Mouse (Mus musculus) lung, adult 2 months (tissue): ENCODE results near the gene Pygo2. TPM values are rescaled to one million over a fixed set of nuclear protein-coding genes. Genes with fewer than 3 reads are reported as not detected.

Experiments
- DNase-seq: peaks from one replicate; pipeline ENCODE4 v3.0.0; 2022
- H3K4me1 ChIP-seq: fragments of 200-500 bp; 2 replicates; pipeline ENCODE4 v1.6.1; 2011; ENCODE audit warnings: low read length; ENCODE audit not compliant: control insufficient read depth, insufficient read depth
- H3K4me3 ChIP-seq: fragments of 200-500 bp; replicated peaks from 2 replicates; pipeline ENCODE3; 2011; ENCODE audit warnings: low read depth, mild to moderate bottlenecking, control low read depth, low read length; ENCODE audit errors: extremely low read depth
- CTCF ChIP-seq: fragments of 200-500 bp; IDR thresholded peaks from 2 replicates; pipeline ENCODE4 v1.5.1; 2011; ENCODE audit warnings: mild to moderate bottlenecking, low read length, control low read depth; ENCODE audit not compliant: insufficient read depth
- POLR2A ChIP-seq: fragments of 200-500 bp; IDR thresholded peaks from 2 replicates; pipeline ENCODE4 v1.6.1; 2011; ENCODE audit warnings: low read depth, mild to moderate bottlenecking, control low read depth, low read length, borderline replicate concordance; ENCODE audit errors: extremely low read depth
- WGBS: fragments of 180-500 bp; shearing (Covaris S2); methylation state at CpG from one replicate; pipeline ENCODE4 v1.1.7; 2018; 5-methylcytosine and 5-hydroxymethylcytosine counted together
- polyA plus RNA-seq: library from polyadenylated mRNA; depleted of rRNA; stranded (reverse); fragments of >200 nt; gene quantifications from 2 replicates; pipeline ENCODE4 v1.2.3, GENCODE M21; 2012

Gene Pygo2
- polyA plus RNA-seq, 1 experiment: 60.6 TPM

GRCm38 (mm10) chr3:89386438-89387420 lies 43.3 kb upstream of the Pygo2 start:
- WGBS: 62% methylated on average over 17 of the region's 17 CpGs

GRCm38 (mm10) chr3:89387632-89388031 lies 42.4 kb upstream of the Pygo2 start:
- peak; percentile 43 for DNase-seq
- Histone ChIP-seq H3K4me3 (peak overlapping the region; percentile 22), H3K4me1 (peaks cover 24% of the 10 kb centered on the region)
- WGBS: 65% methylated on average over 11 of the region's 11 CpGs
- no peak for TF ChIP-seq CTCF
- no peak for TF ChIP-seq POLR2A

More at GRCm38 (mm10) chr3:89386438-89387420, 43.3 kb upstream of the Pygo2 start:
- Histone ChIP-seq H3K4me1 (peaks cover 24% of the 10 kb centered on the region), H3K4me3 (peak overlapping the region; percentile 23)
- peak; percentile 13 for DNase-seq
- TF ChIP-seq CTCF: no peak
- no peak for TF ChIP-seq POLR2A

GRCm38 (mm10) chr3:89388134-89388881 lies 41.7 kb upstream of the Pygo2 start:
- peak; percentile 25 for DNase-seq
- no peak overlapping the region for H3K4me3 ChIP-seq
- 57% methylated on average over 11 of the region's 11 CpGs for WGBS

GRCm38 (mm10) chr3:89388901-89389740 lies 40.9 kb upstream of the Pygo2 start:
- no peak overlapping the region for H3K4me3 ChIP-seq
- no peak for TF ChIP-seq CTCF
- no peak for TF ChIP-seq POLR2A
- WGBS: 39% methylated on average over 6 of the region's 6 CpGs
- DNase-seq: no peak
- H3K4me1 ChIP-seq: peaks cover 22% of the 10 kb centered on the region

More at GRCm38 (mm10) chr3:89388134-89388881, 41.7 kb upstream of the Pygo2 start:
- H3K4me1 ChIP-seq: peaks cover 24% of the 10 kb centered on the region
- TF ChIP-seq CTCF (no peak), POLR2A (no peak)

GRCm38 (mm10) chr3:89390111-89390515 lies 39.9 kb upstream of the Pygo2 start:
- Histone ChIP-seq H3K4me1 (peaks cover 19% of the 10 kb centered on the region), H3K4me3 (no peak overlapping the region)
- WGBS: 6% methylated on average over 5 of the region's 5 CpGs
- TF ChIP-seq POLR2A: no peak
- no peak for TF ChIP-seq CTCF
- DNase-seq: peak; percentile 33

- WGBS: 18% methylated on average over 19 of the region's 19 CpGs
- peak; percentile 36 for DNase-seq
- no peak for TF ChIP-seq CTCF
- TF ChIP-seq POLR2A: no peak
- H3K4me3 ChIP-seq: peak overlapping the region; percentile 85
- H3K4me1 ChIP-seq: peaks cover 26% of the 10 kb centered on the region
These were observed 39.0 kb upstream of the Pygo2 start for GRCm38 (mm10) chr3:89390699-89391662.

- TF ChIP-seq CTCF: no peak
- Histone ChIP-seq H3K4me3 (peak overlapping the region; percentile 85), H3K4me1 (peaks cover 29% of the 10 kb centered on the region)
- WGBS: under 1% methylated on average over 55 of the region's 56 CpGs
- peak; percentile 66 for DNase-seq
These were observed 38.1 kb upstream of the Pygo2 start for GRCm38 (mm10) chr3:89391663-89392511.
